Mouse (Mus musculus) forebrain, embryonic 14.5 days (tissue): Measurements from ENCODE around the gene Cux1. TPM values are rescaled to one million over a fixed set of nuclear protein-coding genes. Genes with fewer than 3 reads are reported as not detected.

ENCODE experiments used
- ATAC-seq: fragments of 200-750 bp; cut with Nextera tagmentation; 2 replicates; pipeline ENCODE4 v1.8.0; 2017; ENCODE audit warnings: mild to moderate bottlenecking, moderate library complexity
- DNase-seq: peaks from one replicate; pipeline ENCODE4 v3.0.0-alpha.2; 2015; ENCODE audit warnings: low spot score
- H3K27ac ChIP-seq: fragments of 300-500 bp; sonication (generic); 2 replicates; pipeline ENCODE4 v1.5.1; 2014; ENCODE audit warnings: low read depth, mild to moderate bottlenecking, control low read depth, low read length, moderate library complexity
- H3K27me3 ChIP-seq: fragments of 300-500 bp; sonication (generic); replicated peaks from 2 replicates; pipeline ENCODE4 v1.6.1; 2014; ENCODE audit warnings: low read length, control low read depth, mixed read lengths; ENCODE audit not compliant: control insufficient read depth, insufficient read depth
- H3K36me3 ChIP-seq: fragments of 300-500 bp; sonication (generic); 2 replicates; pipeline ENCODE4 v1.6.1; 2014; ENCODE audit warnings: low read length, control low read depth; ENCODE audit not compliant: control insufficient read depth, insufficient read depth
- H3K4me1 ChIP-seq: fragments of 300-500 bp; sonication (generic); 2 replicates; pipeline ENCODE4 v1.6.1; 2014; ENCODE audit warnings: antibody characterized with exemption, low read length, control low read depth; ENCODE audit not compliant: control insufficient read depth, insufficient read depth
- H3K4me2 ChIP-seq: fragments of 300-500 bp; sonication (generic); 2 replicates; pipeline ENCODE4 v1.6.1; 2014; ENCODE audit warnings: mild to moderate bottlenecking, control low read depth, low read length
- H3K4me3 ChIP-seq: fragments of 300-500 bp; sonication (generic); 2 replicates; pipeline ENCODE4 v1.5.1; 2014; ENCODE audit warnings: low read depth, low read length, control low read depth
- H3K9ac ChIP-seq: fragments of 300-500 bp; sonication (generic); 2 replicates; pipeline ENCODE4 v1.6.1; 2014; ENCODE audit warnings: mild to moderate bottlenecking, low read length, control low read depth, moderate library complexity
- H3K9me3 ChIP-seq: fragments of 300-500 bp; sonication (generic); replicated peaks from 2 replicates; pipeline ENCODE4 v1.6.1; 2016; ENCODE audit warnings: low read length, control low read depth, mixed read lengths; ENCODE audit not compliant: control insufficient read depth
- WGBS: fragments of 180-500 bp; shearing (Covaris S2); extraction: QIAGEN DNeasy Blood & Tissue Kit; methylation state at CpG from one replicate; pipeline ENCODE4 v1.1.7; 2014; 5-methylcytosine and 5-hydroxymethylcytosine counted together
- polyA plus RNA-seq: library from polyadenylated mRNA; unstranded; fragments of >200 nt; fragmentation: Nextera tagmentation; extraction: Ambion mirVana; gene quantifications from 2 replicates; pipeline ENCODE4 v1.2.1, GENCODE M21; 2014

Cux1 gene
- polyA plus RNA-seq, 1 experiment from 2014 or later: 89.6 TPM

- 26% methylated on average over 3 of the region's 3 CpGs for WGBS
- no peak overlapping the region for H3K27ac ChIP-seq
These were observed 44.3 kb downstream of the Cux1 start for GRCm38 (mm10) chr5:136522843-136523463.

DNA sequence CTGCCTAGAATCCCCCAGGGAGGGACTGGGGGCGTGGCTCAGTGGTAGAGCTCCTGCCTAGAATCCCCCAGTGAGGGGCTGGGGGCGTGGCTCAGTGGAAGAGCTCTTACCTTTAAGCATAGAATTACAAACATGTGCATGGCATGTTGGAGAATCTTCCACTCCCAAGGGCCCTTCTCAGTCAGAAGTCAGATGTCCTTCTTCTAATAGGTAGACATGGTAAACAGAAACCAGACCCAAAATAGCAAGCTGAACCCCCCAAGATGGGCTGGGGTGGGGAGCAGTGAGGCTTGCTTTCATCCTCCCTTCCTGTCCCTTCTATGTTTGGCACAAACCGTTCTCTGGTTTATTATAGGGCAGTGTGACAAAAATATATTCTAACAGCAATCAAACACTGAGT, 45.6 kb downstream of the Cux1 start:
- H3K4me1 ChIP-seq: no peaks in the 10 kb centered on the region
- ATAC-seq: no peak
- H3K4me2 ChIP-seq: no peak overlapping the region
- WGBS: 92% methylated on average over 3 of the region's 3 CpGs
- no peaks in the 10 kb centered on the region for H3K36me3 ChIP-seq
- H3K4me3 ChIP-seq: no peak overlapping the region
- H3K9ac ChIP-seq: no peak overlapping the region
- H3K27ac ChIP-seq: no peak overlapping the region
- no peaks in the 10 kb centered on the region for H3K27me3 ChIP-seq
- H3K9me3 ChIP-seq: no peaks in the 10 kb centered on the region
- DNase-seq: no peak

More at GRCm38 (mm10) chr5:136522843-136523463, 44.3 kb downstream of the Cux1 start:
- Histone ChIP-seq H3K36me3 (no peaks in the 10 kb centered on the region), H3K9ac (no peak overlapping the region), H3K4me3 (no peak overlapping the region), H3K4me2 (no peak overlapping the region), H3K9me3 (no peaks in the 10 kb centered on the region), H3K4me1 (no peaks in the 10 kb centered on the region), H3K27me3 (no peaks in the 10 kb centered on the region)
- ATAC-seq (no peak), DNase-seq (no peak)

- Histone ChIP-seq H3K4me2 (no peak overlapping the region), H3K9me3 (no peaks in the 10 kb centered on the region), H3K4me1 (peaks cover 5% of the 10 kb centered on the region), H3K4me3 (no peak overlapping the region), H3K9ac (no peak overlapping the region), H3K27ac (no peak overlapping the region), H3K27me3 (no peaks in the 10 kb centered on the region), H3K36me3 (no peaks in the 10 kb centered on the region)
- DNase-seq (no peak), ATAC-seq (no peak)
- 94% methylated on average over 3 of the region's 3 CpGs for WGBS
These were observed 48.4 kb downstream of the Cux1 start for GRCm38 (mm10) chr5:136518648-136519437.

- no peak overlapping the region for H3K9ac ChIP-seq
- no peak overlapping the region for H3K4me2 ChIP-seq
- H3K9me3 ChIP-seq: no peaks in the 10 kb centered on the region
- ATAC-seq (no peak), DNase-seq (no peak)
- WGBS: 55% methylated on average over 2 of the region's 2 CpGs
- H3K27me3 ChIP-seq: no peaks in the 10 kb centered on the region
- no peaks in the 10 kb centered on the region for H3K36me3 ChIP-seq
- H3K4me3 ChIP-seq: no peak overlapping the region
- no peak overlapping the region for H3K27ac ChIP-seq
- peaks cover 6% of the 10 kb centered on the region for H3K4me1 ChIP-seq
These were observed 49.8 kb downstream of the Cux1 start for GRCm38 (mm10) chr5:136517510-136517909.

DNA sequence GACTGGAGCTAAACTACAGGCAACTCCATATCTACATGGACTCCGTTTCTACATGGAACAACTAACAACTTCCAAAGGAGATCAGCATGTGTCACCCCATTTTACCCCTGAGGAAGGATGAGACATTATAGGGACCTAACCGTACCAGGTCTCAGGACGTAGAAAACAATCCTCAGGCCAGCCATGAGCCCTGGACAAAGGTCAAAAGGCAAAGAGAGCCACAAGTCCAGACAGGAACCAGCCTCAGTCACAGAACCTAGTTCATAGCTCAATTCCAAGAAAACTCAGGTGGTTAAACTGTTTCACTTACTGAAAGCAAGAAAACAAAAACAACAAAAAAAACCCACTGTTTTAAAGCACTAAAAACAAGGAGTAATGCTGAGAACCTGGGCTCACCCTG, 50.7 kb downstream of the Cux1 start:
- H3K4me2 ChIP-seq: no peak overlapping the region
- no peaks in the 10 kb centered on the region for H3K27me3 ChIP-seq
- 94% methylated on average over 3 of the region's 3 CpGs for WGBS
- no peak for DNase-seq
- no peaks in the 10 kb centered on the region for H3K36me3 ChIP-seq
- no peak overlapping the region for H3K27ac ChIP-seq
- H3K9me3 ChIP-seq: no peaks in the 10 kb centered on the region
- ATAC-seq: no peak
- H3K9ac ChIP-seq: no peak overlapping the region
- no peak overlapping the region for H3K4me3 ChIP-seq
- H3K4me1 ChIP-seq: peaks cover 6% of the 10 kb centered on the region

DNA sequence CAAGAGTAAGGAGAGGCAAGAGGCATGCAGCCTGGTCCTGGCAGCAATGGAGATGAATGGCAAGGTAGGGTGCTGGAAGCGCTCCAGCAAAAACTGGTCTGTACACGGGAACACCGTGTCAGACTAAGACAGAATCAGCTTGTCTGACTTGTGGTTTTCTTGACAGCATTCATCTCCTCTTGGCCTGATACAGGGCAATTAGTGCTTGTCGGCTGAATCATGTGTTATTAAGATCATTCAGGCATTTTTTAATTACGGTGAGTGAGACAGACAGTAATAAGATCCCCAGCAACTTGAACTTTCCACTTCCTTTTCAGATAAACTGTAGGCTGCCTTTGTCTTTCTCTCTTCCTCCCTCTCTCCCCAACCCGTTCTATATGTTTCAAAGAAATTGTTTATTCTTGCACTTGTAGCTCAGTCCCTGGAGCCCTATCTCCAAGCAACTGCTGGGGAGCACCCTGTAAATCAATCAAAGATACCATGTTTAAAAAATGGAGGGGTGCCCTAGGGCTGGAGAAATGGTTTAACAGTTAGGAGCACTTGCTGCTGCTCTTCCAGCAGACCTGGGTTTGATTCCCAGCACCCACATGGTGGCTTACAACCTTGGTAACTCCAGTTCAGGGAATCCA, 53.1 kb downstream of the Cux1 start:
- 34% methylated on average over 6 of the region's 6 CpGs for WGBS

DNA sequence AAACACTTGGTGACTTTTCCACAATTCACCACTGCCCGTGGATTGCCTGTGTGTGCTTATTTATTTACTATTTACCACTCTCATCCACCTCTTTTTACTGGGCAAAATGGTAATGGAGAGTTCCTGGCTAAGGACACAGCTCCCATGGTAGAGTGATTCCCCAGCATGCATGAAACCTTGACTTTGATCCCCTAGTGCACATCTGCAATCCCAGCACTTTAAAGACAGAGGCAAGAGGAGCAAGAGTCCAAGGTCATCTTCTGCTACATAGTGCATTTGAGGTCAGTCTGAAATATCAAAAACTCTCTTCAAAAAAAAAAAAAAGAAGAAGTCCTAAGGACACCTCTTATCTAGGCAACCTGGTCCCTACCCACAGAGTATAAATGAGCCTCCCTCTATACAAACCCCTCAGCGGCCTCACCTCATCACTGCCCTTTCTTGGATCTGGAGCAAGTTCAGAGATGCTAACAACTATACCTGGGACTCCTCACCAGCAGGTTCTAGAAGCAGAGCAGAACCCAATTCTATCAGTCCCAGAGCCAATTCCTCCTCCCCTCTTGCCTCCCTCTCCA, 55.1 kb downstream of the Cux1 start:
- DNase-seq: no peak
- Histone ChIP-seq H3K4me1 (peaks cover 10% of the 10 kb centered on the region), H3K36me3 (no peaks in the 10 kb centered on the region), H3K4me2 (no peak overlapping the region), H3K4me3 (no peak overlapping the region), H3K27me3 (no peaks in the 10 kb centered on the region), H3K9ac (no peak overlapping the region), H3K27ac (no peak overlapping the region), H3K9me3 (no peaks in the 10 kb centered on the region)
- WGBS: 97% methylated on average over 2 of the region's 2 CpGs
- ATAC-seq: no peak

More for the DNA sequence above, 53.1 kb downstream of the Cux1 start:
- no peaks in the 10 kb centered on the region for H3K36me3 ChIP-seq
- no peak overlapping the region for H3K27ac ChIP-seq
- H3K9me3 ChIP-seq: no peaks in the 10 kb centered on the region
- ATAC-seq (0 out of 2 replicates have a peak, but pooled peaks have one; percentile 12), DNase-seq (peak; percentile 41)
- H3K4me3 ChIP-seq: no peak overlapping the region
- peaks cover 10% of the 10 kb centered on the region for H3K4me1 ChIP-seq
- no peak overlapping the region for H3K4me2 ChIP-seq
- H3K9ac ChIP-seq: no peak overlapping the region
- no peaks in the 10 kb centered on the region for H3K27me3 ChIP-seq

GRCm38 (mm10) chr5:136511378-136511777, 55.9 kb downstream of the Cux1 start:
- Histone ChIP-seq H3K27ac (no peak overlapping the region), H3K9ac (no peak overlapping the region), H3K4me1 (peaks cover 10% of the 10 kb centered on the region), H3K36me3 (no peaks in the 10 kb centered on the region), H3K27me3 (no peaks in the 10 kb centered on the region), H3K4me3 (no peak overlapping the region), H3K9me3 (no peaks in the 10 kb centered on the region), H3K4me2 (no peak overlapping the region)
- WGBS: 50% methylated on average over 7 of the region's 7 CpGs
- DNase-seq (peak; percentile 61), ATAC-seq (peak; percentile 69; the same call in 1 of the 2 replicates)
